Mouse (Mus musculus) MEL (cell line): ENCODE measurements around the gene Acvrl1.

Experiments used
- CTCF ChIP-seq, 3 experiments: IDR thresholded peaks in 2 of 3; conservative IDR thresholded peaks in 1 of 3; 2 replicates each; pipeline ENCODE4 v1.5.1; 2011 to 2012; ENCODE audit warnings: low read length in 3 of 3, low read depth in 2 of 3, mild to moderate bottlenecking in 2 of 3, improper control_type of control experiment in 1 of 3, inconsistent platforms in 1 of 3, mixed read lengths in 1 of 3, moderate library complexity in 1 of 3; ENCODE audit not compliant: control insufficient read depth in 1 of 3, insufficient read depth in 1 of 3, poor library complexity in 1 of 3, severe bottlenecking in 1 of 3
- E2F4 ChIP-seq: IDR thresholded peaks from 2 replicates; pipeline ENCODE4 v1.6.1; 2011; ENCODE audit warnings: low read depth, low read length, improper control_type of control experiment, borderline replicate concordance
- ETS1 ChIP-seq: IDR thresholded peaks from 2 replicates; pipeline ENCODE4 v1.6.1; 2012; ENCODE audit warnings: low read depth, mild to moderate bottlenecking, inconsistent platforms, low read length, improper control_type of control experiment, moderate library complexity
- GABPA ChIP-seq: IDR thresholded peaks from 2 replicates; pipeline ENCODE4 v1.6.1; 2012; ENCODE audit warnings: low read depth, mild to moderate bottlenecking, inconsistent platforms, low read length, improper control_type of control experiment, moderate library complexity
- JUND ChIP-seq: IDR thresholded peaks from 2 replicates; pipeline ENCODE4 v1.6.1; 2011; ENCODE audit warnings: low read depth, mild to moderate bottlenecking, improper control_type of control experiment, low read length
- MAFK ChIP-seq: IDR thresholded peaks from 2 replicates; pipeline ENCODE4 v1.6.1; 2011; ENCODE audit warnings: low read depth, mild to moderate bottlenecking, low read length, improper control_type of control experiment, borderline replicate concordance
- MXI1 ChIP-seq: IDR thresholded peaks from 2 replicates; pipeline ENCODE4 v1.6.1; 2011; ENCODE audit warnings: mild to moderate bottlenecking, low read depth, low read length, improper control_type of control experiment
- MYC ChIP-seq: IDR thresholded peaks from 2 replicates; pipeline ENCODE4 v1.6.1; 2011; ENCODE audit warnings: low read depth, mild to moderate bottlenecking, low read length, improper control_type of control experiment, moderate library complexity
- POLR2A ChIP-seq, 2 experiments: IDR thresholded peaks; 2 replicates each; pipeline ENCODE4 v1.6.1; 2011 to 2012; ENCODE audit warnings: low read length in 2 of 2, mild to moderate bottlenecking in 2 of 2, control low read depth in 1 of 2, improper control_type of control experiment in 1 of 2, low read depth in 1 of 2, moderate library complexity in 1 of 2; ENCODE audit not compliant: control insufficient read depth in 1 of 2, insufficient read depth in 1 of 2, poor library complexity in 1 of 2
- POLR2AphosphoS5 ChIP-seq: IDR thresholded peaks from 2 replicates; pipeline ENCODE4 v1.6.1; 2012; ENCODE audit warnings: low read depth, borderline replicate concordance, mild to moderate bottlenecking, inconsistent platforms, low read length, moderate library complexity, mixed read lengths
- USF1 ChIP-seq: IDR thresholded peaks from 2 replicates; pipeline ENCODE4 v1.6.1; 2014; ENCODE audit warnings: low read depth, mild to moderate bottlenecking, inconsistent platforms, low read length, improper control_type of control experiment, moderate library complexity
- ZMIZ1 ChIP-seq: IDR thresholded peaks from 2 replicates; pipeline ENCODE4 v1.6.1; 2012; ENCODE audit warnings: low read depth, mild to moderate bottlenecking, inconsistent platforms, low read length, improper control_type of control experiment, moderate library complexity

DNA sequence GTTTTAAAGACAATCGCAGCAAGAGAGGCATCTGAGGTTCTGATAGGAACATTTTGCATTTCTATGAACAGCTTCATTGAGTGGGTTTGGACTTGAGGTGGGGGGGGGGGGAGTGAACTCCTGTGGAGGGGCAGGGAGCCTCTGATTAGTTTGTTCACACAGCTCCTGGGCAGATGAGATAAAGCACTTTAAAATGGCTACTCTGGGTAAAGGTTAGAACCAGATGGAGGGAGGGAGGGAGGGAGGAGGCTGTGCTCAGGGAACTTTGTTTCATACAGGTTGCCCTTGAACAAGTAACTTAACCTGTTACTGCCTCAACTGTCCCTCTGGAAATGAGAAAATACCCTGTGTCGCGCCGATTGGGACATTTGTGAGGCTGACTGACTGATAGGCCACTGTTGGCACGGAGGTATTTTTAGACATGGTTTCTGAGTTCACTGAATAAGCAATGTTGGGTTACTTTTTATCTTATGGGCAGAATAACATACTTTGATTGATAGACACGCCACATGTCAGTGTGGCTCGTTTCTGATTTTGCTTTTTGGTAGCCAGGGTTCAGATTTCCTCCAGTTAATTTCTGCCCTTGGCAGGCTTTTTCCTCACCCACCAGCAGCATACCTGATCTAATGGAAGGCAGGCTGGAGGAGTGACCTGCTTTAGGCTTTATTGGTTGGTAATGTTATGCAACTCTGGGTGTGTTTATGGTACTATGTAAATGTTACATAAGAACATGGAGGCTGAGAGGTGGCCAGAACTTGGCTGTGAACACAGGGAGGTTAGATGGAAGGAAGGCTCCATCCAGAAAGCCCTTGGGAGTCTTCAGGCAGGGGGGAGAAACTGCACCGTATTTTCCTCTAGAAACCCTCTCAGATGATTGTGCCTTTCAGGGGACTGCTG is 48.7 kb downstream of the Acvrl1 start:
- TF ChIP-seq MXI1 (peak; percentile 14; the same call in 1 of the 2 replicates), USF1 (no peak), ZMIZ1 (no peak), CTCF (IDR thresholded peaks at IDR 0.05 in 2 of 3, conservative IDR thresholded peaks at IDR 0.05 in 1 of 3; ENCODE audit: control insufficient read depth in 1 of 3, insufficient read depth in 1 of 3, low read depth in 2 of 3, low read length in 3 of 3, poor library complexity in 1 of 3, severe bottlenecking in 1 of 3) (no peak), POLR2AphosphoS5 (no peak), MYC (0 out of 2 replicates have a peak, but pooled peaks have one; percentile 52), GABPA (no peak), E2F4 (no peak), ETS1 (peak; percentile 44), POLR2A (IDR thresholded peaks at IDR 0.05; ENCODE audit: control insufficient read depth in 1 of 2, insufficient read depth in 1 of 2, low read depth in 1 of 2, low read length in 2 of 2, poor library complexity in 1 of 2) (no peak), JUND (no peak), MAFK (no peak)
